Mouse (Mus musculus) cerebral cortex, adult 2 months (tissue): ENCODE measurements around the gene Wfdc5.

Source experiments
- whole genome bisulfite sequencing: fragments of 180-500 bp; shearing (Covaris S2); methylation state at CpG from one replicate; pipeline ENCODE4 v1.1.7; 2018; 5-methylcytosine and 5-hydroxymethylcytosine counted together

The Wfdc5 gene

GRCm38 (mm10) chr2:164127297-164127696 is 55.2 kb downstream of the Wfdc5 start:
- 89% methylated on average over 2 of the region's 2 CpGs for WGBS

GRCm38 (mm10) chr2:164126533-164126955 is 56.0 kb downstream of the Wfdc5 start:
- WGBS, result 42% methylated on average over 13 of the region's 13 CpGs
